ENCODE assay signal across 26 mouse cellular contexts in the genomic region with DNA sequence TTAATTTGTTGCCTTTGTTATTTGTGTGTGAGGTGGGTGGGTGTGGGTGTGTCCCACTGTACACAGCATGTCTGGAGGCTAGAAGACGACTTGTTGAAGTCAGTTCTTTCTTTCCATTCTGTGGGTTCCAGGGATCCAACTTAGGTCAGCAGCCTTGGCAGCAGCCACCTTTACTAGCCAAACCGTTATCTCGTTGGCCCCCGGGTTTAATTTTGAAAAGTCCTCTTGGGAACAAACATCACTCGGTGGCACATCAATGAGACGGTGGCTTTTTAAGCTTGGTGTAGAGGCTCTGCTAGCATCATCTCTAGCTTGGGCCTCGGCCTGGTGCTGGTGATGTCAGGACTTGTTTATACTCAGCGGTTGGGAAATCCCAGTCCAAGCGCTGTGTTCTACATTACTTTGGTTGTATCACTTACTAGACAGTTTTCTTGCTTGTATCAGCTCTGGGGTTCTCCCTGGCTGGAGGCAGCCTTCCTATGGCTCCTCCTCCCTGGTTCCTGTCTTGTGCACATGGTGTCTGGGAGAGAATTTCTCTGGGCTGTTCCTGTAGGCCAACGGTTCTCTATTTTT.
DNase-seq lines count a peak whose midpoint lies in the region; ATAC-seq and TF ChIP-seq lines count a peak whose summit lies in the region.
"Had no signal": no experiment of that assay in that cellular context is flagged by ENCODE, and none has a peak within 500 bp of the region (broad histone marks: within the 10 kb centered on the region; RNA-seq: fewer than 3 reads in every experiment).

No protein-coding gene starts in this region.

- H3K4me2 ChIP-seq in CH12.LX (ENCODE audit: insufficient read depth, low read depth, poor library complexity, severe bottlenecking): no peak overlapping the region
- H3K4me2 ChIP-seq: embryonic facial prominence, embryonic 12.5 days; embryonic facial prominence, embryonic 15.5 days; forebrain, embryonic 12.5 days; forebrain, embryonic 15.5 days; heart, embryonic 12.5 days; heart, embryonic 15.5 days; hindbrain, embryonic 13.5 days had no signal

- DNase-seq in gastrocnemius, adult 2 months: peak; percentile 33
- no peak for DNase-seq in gastrocnemius, postnatal 36 days
- peak; percentile 6 for DNase-seq in lung, postnatal 10 days
- DNase-seq in lung, adult 2 months: no peak
- DNase-seq in CH12.LX (ENCODE audit: extremely low read depth): peak; percentile 63
- no peak for DNase-seq in c-Kit-positive CD71-positive TER-119-positive erythroid progenitor cells, embryonic 14.5 days (ENCODE audit: low spot score)
- DNase-seq: adrenal gland, adult 8-10 months; adrenal gland, postnatal 25 days; cerebellum, adult 18-20 months; cerebellum, adult 9-10 months; cerebellum, postnatal 14 days; gastrocnemius, postnatal 14 days; heart, adult 18-20 months; heart, postnatal 10 days; heart, postnatal 36 days had no signal

- WGBS in lung, adult 2 months: 80% methylated on average over 10 of the region's 10 CpGs

- no peak overlapping the region for H3K4me3 ChIP-seq in gastrocnemius, adult 2 months
- no peak overlapping the region for H3K4me3 ChIP-seq in lung, adult 2 months (replicated peaks; ENCODE audit: extremely low read depth, low read depth, low read length)
- H3K4me3 ChIP-seq in CH12.LX (replicated peaks in 1 of 3; ENCODE audit: low read depth in 2 of 3, low read length in 2 of 3, poor library complexity in 1 of 3): no peak overlapping the region
- H3K4me3 ChIP-seq: embryonic facial prominence, embryonic 12.5 days; embryonic facial prominence, embryonic 15.5 days; forebrain, embryonic 12.5 days; forebrain, embryonic 15.5 days; heart, embryonic 12.5 days; heart, embryonic 15.5 days; hindbrain, embryonic 10.5 days; hindbrain, embryonic 13.5 days had no signal

- in situ Hi-C loops in CH12.LX (cut with MboI; ENCODE audit: low pct_ligation_motif_present, low pct_unique_long_range_greater_than_20kb, low sequenced_read_pairs): no loop called here

- H3K36me3 ChIP-seq in CH12.LX (replicated peaks in 1 of 2; ENCODE audit: control insufficient read depth in 1 of 2, insufficient read depth in 1 of 2, low read length in 1 of 2): no peaks in the 10 kb centered on the region
- H3K36me3 ChIP-seq: embryonic facial prominence, embryonic 12.5 days; embryonic facial prominence, embryonic 15.5 days; forebrain, embryonic 12.5 days; forebrain, embryonic 15.5 days; heart, embryonic 12.5 days; heart, embryonic 15.5 days; hindbrain, embryonic 10.5 days; hindbrain, embryonic 13.5 days had no signal

- no peaks in the 10 kb centered on the region for H3K27me3 ChIP-seq in CH12.LX (replicated peaks)
- H3K27me3 ChIP-seq: embryonic facial prominence, embryonic 12.5 days; embryonic facial prominence, embryonic 15.5 days; forebrain, embryonic 15.5 days had no signal

- no peaks in the 10 kb centered on the region for H3K9me3 ChIP-seq in CH12.LX (replicated peaks; ENCODE audit: low read length)
- H3K9me3 ChIP-seq: embryonic facial prominence, embryonic 12.5 days; embryonic facial prominence, embryonic 15.5 days; forebrain, embryonic 15.5 days; heart, embryonic 12.5 days; heart, embryonic 15.5 days; hindbrain, embryonic 13.5 days had no signal

- no peak overlapping the region for H3K9ac ChIP-seq in CH12.LX (ENCODE audit: insufficient read depth, low read depth)
- H3K9ac ChIP-seq: embryonic facial prominence, embryonic 12.5 days; embryonic facial prominence, embryonic 15.5 days; forebrain, embryonic 12.5 days; forebrain, embryonic 15.5 days; heart, embryonic 12.5 days; heart, embryonic 15.5 days; hindbrain, embryonic 13.5 days had no signal

- ATAC-seq in erythroid progenitor cell, adult 5-6 weeks (replicated peaks; ENCODE audit: low FRiP score, poor library complexity, severe bottlenecking): no peak
- ATAC-seq: activated CD4-positive, CD25-positive, alpha-beta regulatory T cell, adult 4 months; forebrain, embryonic 15.5 days; hindbrain, embryonic 16.5 days had no signal

- H3K27ac ChIP-seq in gastrocnemius, adult 2 months: no peak overlapping the region
- no peak overlapping the region for H3K27ac ChIP-seq in CH12.LX (ENCODE audit: insufficient read depth, low read depth)
- H3K27ac ChIP-seq: embryonic facial prominence, embryonic 12.5 days; embryonic facial prominence, embryonic 15.5 days; forebrain, embryonic 12.5 days; forebrain, embryonic 15.5 days; heart, embryonic 15.5 days; hindbrain, embryonic 10.5 days; hindbrain, embryonic 13.5 days had no signal

- no peak for TF ChIP-seq CTCF in gastrocnemius, adult 2 months (IDR thresholded peaks at IDR 0.05)
- TF ChIP-seq CTCF in lung, adult 2 months (IDR thresholded peaks at IDR 0.05; ENCODE audit: insufficient read depth, low read length): no peak
- no peak for TF ChIP-seq CTCF in CH12.LX (conservative IDR thresholded peaks at IDR 0.05 in 1 of 2, IDR thresholded peaks at IDR 0.05 in 1 of 2; ENCODE audit: low read depth in 2 of 2, low read length in 2 of 2)

- dilution Hi-C loops in CH12.LX (cut with MboI; ENCODE audit: extremely low pct_ligation_motif_present, extremely low pct_unique_long_range_greater_than_20kb, low sequenced_read_pairs): no loop called here

- TF ChIP-seq EP300 in CH12.LX (IDR thresholded peaks at IDR 0.05; ENCODE audit: low read length): no peak

- no peaks in the 10 kb centered on the region for H3K4me1 ChIP-seq in lung, adult 2 months (ENCODE audit: control insufficient read depth, insufficient read depth, low read length)
- peaks cover 20 to 47% of the 10 kb centered on the region in 2 experiments for H3K4me1 ChIP-seq in CH12.LX (ENCODE audit: control insufficient read depth in 1 of 2, insufficient read depth in 2 of 2)
- H3K4me1 ChIP-seq: heart, embryonic 12.5 days; heart, embryonic 15.5 days had no signal

- no peak for TF ChIP-seq POLR2A in lung, adult 2 months (IDR thresholded peaks at IDR 0.05; ENCODE audit: borderline replicate concordance, extremely low read depth, low read depth, low read length)
- TF ChIP-seq POLR2A in CH12.LX (IDR thresholded peaks at IDR 0.05; ENCODE audit: low read depth, low read length): no peak

- TF ChIP-seq RAD21 in CH12.LX (IDR thresholded peaks at IDR 0.05; ENCODE audit: low read depth, low read length): no peak

- no peaks in the 10 kb centered on the region for H3K79me2 ChIP-seq in CH12.LX (replicated peaks; ENCODE audit: control insufficient read depth, extremely low read depth, insufficient read depth, poor library complexity, severe bottlenecking)

- intact Hi-C loops in gastrocnemius, adult 2 months (cut with DNase I): no loop called here
- intact Hi-C loops in gastrocnemius, postnatal 36 days (cut with DNase I): no loop called here

TF ChIP-seq in CH12.LX, 34 proteins besides CTCF, POLR2A, EP300 and RAD21:
- TF ChIP-seq MYC (IDR thresholded peaks at IDR 0.05; ENCODE audit: low read depth, low read length) (no peak), TCF12 (IDR thresholded peaks at IDR 0.05; ENCODE audit: low read depth, low read length) (no peak), USF2 (conservative IDR thresholded peaks at IDR 0.05; ENCODE audit: low read depth, low read length) (no peak), KAT2A (IDR thresholded peaks at IDR 0.05; ENCODE audit: insufficient replicate concordance, low read length) (no peak), GABPA (IDR thresholded peaks at IDR 0.05; ENCODE audit: insufficient replicate concordance, low read depth, low read length) (no peak), ZNF384 (IDR thresholded peaks at IDR 0.05; ENCODE audit: low read depth, low read length) (no peak), JUND (conservative IDR thresholded peaks at IDR 0.05; ENCODE audit: low read depth, low read length) (no peak), MAZ (IDR thresholded peaks at IDR 0.05; ENCODE audit: low read depth, low read length) (0 out of 2 replicates have a peak, but pooled peaks have one; percentile 57), MXI1 (IDR thresholded peaks at IDR 0.05; ENCODE audit: low read depth, low read length) (no peak), SMC3 (IDR thresholded peaks at IDR 0.05; ENCODE audit: low read depth, low read length) (no peak), PAX5 (IDR thresholded peaks at IDR 0.05; ENCODE audit: low read length) (no peak), CHD1 (IDR thresholded peaks at IDR 0.05; ENCODE audit: low read depth, low read length) (no peak), NRF1 (IDR thresholded peaks at IDR 0.05; ENCODE audit: low read depth, low read length) (no peak), ETS1 (conservative IDR thresholded peaks at IDR 0.05; ENCODE audit: low read depth, low read length) (peak; percentile 52; the same call in 1 of the 2 replicates), CHD2 (IDR thresholded peaks at IDR 0.05; ENCODE audit: low read length) (no peak), ZKSCAN1 (IDR thresholded peaks at IDR 0.05; ENCODE audit: borderline replicate concordance, low read depth, low read length) (no peak), TBP (conservative IDR thresholded peaks at IDR 0.05; ENCODE audit: low read depth, low read length) (no peak), ZC3H11A (IDR thresholded peaks at IDR 0.05; ENCODE audit: low read depth, low read length) (no peak), USF1 (IDR thresholded peaks at IDR 0.05; ENCODE audit: low read depth, low read length) (no peak), E2F4 (IDR thresholded peaks at IDR 0.05; ENCODE audit: insufficient replicate concordance, low read depth, low read length) (no peak), UBTF (IDR thresholded peaks at IDR 0.05; ENCODE audit: low read depth, low read length) (no peak), BHLHE40 (IDR thresholded peaks at IDR 0.05; ENCODE audit: low read depth, low read length) (no peak), MEF2A (IDR thresholded peaks at IDR 0.05; ENCODE audit: borderline replicate concordance, low read depth, low read length) (0 out of 2 replicates have a peak, but pooled peaks have one; percentile 26), HCFC1 (IDR thresholded peaks at IDR 0.05; ENCODE audit: low read depth, low read length) (no peak), IRF4 (IDR thresholded peaks at IDR 0.05; ENCODE audit: low read depth, low read length) (peak; percentile 40; the same call in 1 of the 2 replicates), POLR2AphosphoS2 (IDR thresholded peaks at IDR 0.05; ENCODE audit: low read depth, low read length) (no peak), SIN3A (IDR thresholded peaks at IDR 0.05; ENCODE audit: low read length) (no peak), RCOR1 (conservative IDR thresholded peaks at IDR 0.05; ENCODE audit: low read depth, low read length) (no peak), MAFK (IDR thresholded peaks at IDR 0.05; ENCODE audit: insufficient replicate concordance, low read length) (peak; percentile 51; the same call in 1 of the 2 replicates), JUN (IDR thresholded peaks at IDR 0.05; ENCODE audit: insufficient read depth, low read depth, low read length) (no peak)

Comparison
In these comparisons a context has a peak if more than half of its experiments do, and no peak if none do; other contexts are left out.
1. DNase-seq: peak in gastrocnemius, adult 2 months (single experiment), lung, postnatal 10 days (single experiment) and CH12.LX (single experiment); none in gastrocnemius, postnatal 36 days (0 of 2), lung, adult 2 months (single experiment) and c-Kit-positive CD71-positive TER-119-positive erythroid progenitor cells, embryonic 14.5 days (single experiment).